Mouse (Mus musculus): ENCODE measurements around the gene Gnai2. TPM values are rescaled to one million over a fixed set of nuclear protein-coding genes. Genes with fewer than 3 reads are reported as not detected.

The Gnai2 gene
- polyA plus RNA-seq, 1 experiment from 2014 or later: 210 TPM

DNA sequence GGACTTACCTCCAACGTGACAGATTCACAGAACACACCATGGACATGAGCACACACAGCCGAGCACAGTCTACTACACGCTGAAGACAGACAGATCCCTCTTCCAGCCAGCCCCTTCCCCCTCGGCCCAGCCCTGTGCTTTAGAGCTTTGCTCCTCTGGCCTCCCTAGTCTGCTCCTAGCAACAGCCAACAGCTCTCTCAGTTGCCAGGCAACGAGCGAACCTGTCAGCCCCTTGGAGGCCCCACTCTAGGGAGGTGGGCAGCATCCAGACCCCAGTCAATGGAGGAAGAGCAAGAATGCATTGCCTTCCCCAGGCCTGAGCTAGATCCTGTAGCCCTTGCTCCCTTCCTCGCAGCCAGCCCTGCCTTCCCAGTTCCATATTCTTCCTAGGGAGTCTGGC, 1.9 kb upstream of the Gnai2 start:
- Histone ChIP-seq H3K27ac (no peak overlapping the region), H3K9ac (no peak overlapping the region), H3K4me1 (peaks cover 59% of the 10 kb centered on the region), H3K9me3 (replicated peaks) (no peaks in the 10 kb centered on the region), H3K36me3 (0 out of 2 replicates have a peak, but pooled peaks cover 1% of the 10 kb centered on the region), H3K4me2 (no peak overlapping the region), H3K4me3 (no peak overlapping the region), H3K27me3 (replicated peaks) (no peaks in the 10 kb centered on the region)
- ATAC-seq: no peak
- 61% methylated on average over 7 of the region's 7 CpGs for WGBS (ENCODE audit: insufficient replicate concordance)

DNA sequence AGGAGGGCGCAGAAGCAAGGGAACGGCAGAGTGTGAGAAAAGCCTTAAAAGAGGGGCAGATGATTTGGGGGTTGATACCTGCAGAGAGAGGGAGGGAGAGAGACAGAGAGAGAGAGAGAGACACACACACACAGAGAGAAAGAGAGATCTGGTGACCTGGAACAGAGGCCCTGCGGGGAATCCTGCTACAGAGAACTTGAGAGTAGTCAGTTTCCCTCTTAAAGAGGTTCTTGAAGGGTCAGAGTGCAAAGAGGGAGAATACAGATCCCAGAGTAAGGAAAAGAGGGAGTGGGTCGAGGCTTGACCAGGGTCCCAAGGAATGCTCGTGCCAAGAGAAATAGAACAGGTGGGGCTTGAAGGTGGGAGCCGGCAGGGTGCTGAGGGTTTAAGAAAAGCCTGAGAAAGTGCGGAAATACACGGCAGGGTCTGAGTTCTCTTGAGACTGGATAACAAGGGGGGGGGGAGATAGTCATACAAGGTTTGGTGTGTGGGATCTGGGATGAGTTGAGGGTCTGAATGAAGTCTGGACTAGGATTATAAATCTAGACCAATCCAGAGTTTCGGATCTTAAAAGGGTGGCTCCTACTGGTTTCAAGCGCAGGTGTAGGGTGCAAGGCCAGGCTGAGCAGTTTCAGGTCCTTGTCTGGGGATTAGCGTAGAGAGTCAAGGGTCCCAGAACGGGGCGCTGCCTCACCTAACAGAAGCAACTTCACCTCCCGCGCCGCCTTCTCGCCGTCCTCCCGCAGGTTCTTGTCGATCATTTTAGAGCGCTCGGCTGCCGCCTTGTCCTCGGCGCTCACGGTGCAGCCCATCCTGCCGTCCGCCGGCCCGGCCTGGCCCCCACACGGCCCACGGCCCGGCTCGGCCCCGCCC, 525 bp downstream of the Gnai2 start:
- Histone ChIP-seq H3K4me1 (peaks cover 71% of the 10 kb centered on the region), H3K9ac (peak overlapping the region; percentile 93)

DNA sequence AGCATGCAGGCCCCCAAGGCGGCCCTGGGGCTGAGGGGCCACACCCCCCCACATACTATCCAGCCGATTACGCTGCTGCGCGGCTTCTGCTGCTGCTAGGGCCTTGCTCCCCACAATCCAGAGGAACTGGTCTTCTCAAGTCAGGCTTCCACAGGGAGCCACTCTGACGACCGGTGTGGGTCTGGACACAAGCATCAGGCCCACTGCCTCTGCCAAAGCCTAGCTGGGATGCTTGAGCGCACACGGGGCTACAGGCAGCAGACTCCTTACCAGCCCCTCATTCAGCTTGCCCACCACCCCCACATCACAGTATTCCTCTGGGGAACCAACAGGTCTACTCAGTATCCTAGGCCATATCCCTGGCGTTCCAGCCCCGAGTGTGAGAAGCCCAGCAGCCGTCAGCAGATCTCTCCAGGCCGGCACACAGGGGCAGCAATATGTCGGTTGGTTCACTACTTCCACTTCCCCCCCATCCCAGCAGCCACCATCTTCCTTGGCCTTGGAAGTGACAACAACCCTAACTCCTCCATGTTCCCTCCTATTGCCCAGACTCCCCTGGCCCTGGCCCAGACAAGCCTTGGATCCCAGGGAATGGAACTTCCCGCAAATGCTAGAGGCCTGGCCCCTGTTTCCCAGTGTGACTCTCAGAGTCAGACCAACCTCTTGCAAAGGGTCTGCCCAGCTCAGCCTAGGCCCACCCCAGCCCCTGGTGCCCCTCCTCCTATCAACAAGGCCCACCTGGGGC, 1.3 kb downstream of the Gnai2 start:
- Histone ChIP-seq H3K4me2 (peak overlapping the region; percentile 97), H3K9me3 (replicated peaks) (no peaks in the 10 kb centered on the region), H3K27ac (peak overlapping the region; percentile 91), H3K4me1 (peaks cover 79% of the 10 kb centered on the region), H3K4me3 (peak overlapping the region; percentile 85), H3K27me3 (replicated peaks) (no peaks in the 10 kb centered on the region), H3K36me3 (peaks cover 21% of the 10 kb centered on the region), H3K9ac (peak overlapping the region; percentile 93)
- ATAC-seq: peak; percentile 22; the same call in 1 of the 2 replicates
- WGBS (ENCODE audit: insufficient replicate concordance): under 1% methylated on average over 15 of the region's 15 CpGs

More for the DNA sequence above, 525 bp downstream of the Gnai2 start:
- Histone ChIP-seq H3K27me3 (replicated peaks) (no peaks in the 10 kb centered on the region), H3K4me3 (peak overlapping the region; percentile 85), H3K36me3 (peaks cover 18% of the 10 kb centered on the region), H3K9me3 (replicated peaks) (no peaks in the 10 kb centered on the region), H3K27ac (peak overlapping the region; percentile 91), H3K4me2 (peak overlapping the region; percentile 97)
- WGBS (ENCODE audit: insufficient replicate concordance): under 1% methylated on average over 35 of the region's 35 CpGs
- ATAC-seq: peak; percentile 4; the same call in 1 of the 2 replicates

DNA sequence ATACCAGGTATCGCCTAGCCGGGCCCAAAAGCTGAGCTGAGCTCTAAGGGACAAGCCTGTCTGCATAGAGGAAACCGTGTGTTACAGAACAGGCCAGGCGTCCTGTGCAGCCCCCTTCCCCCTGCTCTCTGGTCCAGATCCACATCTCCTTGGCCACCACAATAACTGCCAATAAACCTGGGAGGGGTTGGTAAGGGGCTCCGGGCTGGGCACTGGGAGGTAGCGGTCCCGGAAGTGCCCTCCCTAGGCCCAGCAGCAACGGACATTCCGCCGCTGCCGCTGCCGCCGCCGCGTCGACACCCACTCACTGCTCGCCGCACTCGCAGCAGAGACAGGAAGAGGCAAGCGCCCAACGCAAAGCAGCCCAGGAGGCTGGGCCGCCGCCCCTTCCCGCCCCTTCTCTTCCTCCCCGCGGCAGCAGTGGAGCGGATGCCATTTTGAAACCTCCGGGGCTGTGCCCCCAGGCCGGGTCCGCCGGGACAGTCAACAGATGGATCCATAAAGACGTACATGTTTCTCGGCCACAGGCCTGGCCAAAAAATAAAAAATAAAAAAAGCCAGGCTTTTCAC, 2.0 kb downstream of the Gnai2 start:
- peak; percentile 40 for ATAC-seq
- no peaks in the 10 kb centered on the region for H3K27me3 ChIP-seq (replicated peaks)
- H3K9me3 ChIP-seq (replicated peaks): no peaks in the 10 kb centered on the region
- peak overlapping the region; percentile 93 for H3K9ac ChIP-seq
- peak overlapping the region; percentile 97 for H3K4me2 ChIP-seq
- peak overlapping the region; percentile 85 for H3K4me3 ChIP-seq
- WGBS (ENCODE audit: insufficient replicate concordance): 1% methylated on average over 22 of the region's 33 CpGs
- H3K36me3 ChIP-seq: peaks cover 28% of the 10 kb centered on the region
- peaks cover 86% of the 10 kb centered on the region for H3K4me1 ChIP-seq
- H3K27ac ChIP-seq: peak overlapping the region; percentile 91

DNA sequence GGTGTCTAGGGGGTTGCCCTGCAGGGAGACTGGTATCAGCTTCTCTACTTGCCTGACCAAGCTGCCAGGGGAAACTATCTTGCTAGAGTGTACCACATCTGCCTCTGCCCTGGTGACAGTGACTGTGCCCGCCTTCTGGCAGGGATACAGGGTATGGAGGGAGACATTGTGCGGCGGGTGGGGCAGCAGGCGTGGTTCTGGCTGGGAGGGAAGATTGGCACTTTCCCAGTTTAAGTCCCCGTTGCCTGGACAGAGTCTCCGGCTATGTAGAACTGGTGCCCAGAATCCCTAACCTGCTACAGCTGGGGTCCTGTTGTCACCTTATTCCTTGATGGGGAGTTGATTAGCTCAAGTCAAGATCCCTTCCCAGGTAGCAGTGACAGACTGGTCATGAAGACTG, 2.7 kb downstream of the Gnai2 start:
- Histone ChIP-seq H3K4me3 (peak overlapping the region; percentile 85), H3K9ac (peak overlapping the region; percentile 93), H3K27me3 (replicated peaks) (no peaks in the 10 kb centered on the region), H3K27ac (peak overlapping the region; percentile 91), H3K4me1 (peaks cover 92% of the 10 kb centered on the region), H3K4me2 (peak overlapping the region; percentile 97), H3K9me3 (replicated peaks) (no peaks in the 10 kb centered on the region), H3K36me3 (peaks cover 35% of the 10 kb centered on the region)
- ATAC-seq: no peak
- WGBS (ENCODE audit: insufficient replicate concordance): 52% methylated on average over 6 of the region's 6 CpGs

DNA sequence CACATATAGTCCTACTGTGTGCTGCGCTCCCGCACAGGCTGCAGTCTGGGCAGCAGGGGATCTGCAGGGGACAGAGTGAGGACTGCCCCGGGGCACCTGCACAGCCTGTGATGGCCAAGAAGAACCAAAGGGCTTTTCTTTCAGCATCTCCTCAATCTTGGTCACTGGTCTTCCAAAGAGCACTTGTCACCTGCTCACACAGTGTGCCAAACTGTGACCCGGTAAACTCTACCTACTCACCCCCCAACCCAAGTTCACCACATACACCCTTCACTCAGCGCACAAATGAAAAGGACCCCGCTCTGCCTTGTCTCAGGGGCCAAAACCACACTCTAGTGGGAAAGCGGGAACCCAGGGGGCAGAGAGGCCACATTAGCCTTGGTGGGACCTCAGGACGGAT, 3.3 kb downstream of the Gnai2 start:
- no peaks in the 10 kb centered on the region for H3K27me3 ChIP-seq (replicated peaks)
- H3K36me3 ChIP-seq: peaks cover 36% of the 10 kb centered on the region
- peak overlapping the region; percentile 97 for H3K4me2 ChIP-seq
- no peak for ATAC-seq
- peaks cover 92% of the 10 kb centered on the region for H3K4me1 ChIP-seq
- no peaks in the 10 kb centered on the region for H3K9me3 ChIP-seq (replicated peaks)
- no peak overlapping the region for H3K9ac ChIP-seq
- H3K4me3 ChIP-seq: no peak overlapping the region
- peak overlapping the region; percentile 91 for H3K27ac ChIP-seq
- 92% methylated on average over 8 of the region's 8 CpGs for WGBS (ENCODE audit: insufficient replicate concordance)

DNA sequence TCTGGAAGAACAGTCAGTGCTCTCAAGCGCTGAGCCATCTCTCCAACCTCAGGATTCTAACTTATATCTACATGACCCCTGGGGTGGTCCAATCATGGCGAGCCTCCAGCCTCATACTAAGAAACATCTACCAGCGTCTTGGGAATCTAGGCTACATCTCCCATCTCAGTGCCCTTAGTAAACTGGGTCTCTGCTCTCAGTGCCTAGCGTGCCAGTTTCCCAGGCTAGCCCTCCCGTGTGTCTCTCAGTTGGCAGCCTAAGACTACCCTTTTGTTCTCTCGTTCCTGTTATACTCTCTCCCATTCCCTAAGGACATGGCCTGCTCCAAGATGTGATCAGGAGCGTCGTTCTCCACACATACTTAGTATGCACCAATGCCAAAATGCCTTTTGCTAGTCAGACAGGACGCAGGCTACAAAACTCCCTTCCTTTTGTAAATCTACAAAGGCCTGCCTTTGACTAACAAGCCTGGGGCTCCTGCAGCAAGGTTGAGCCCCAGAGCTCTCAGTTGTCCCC, 3.8 kb downstream of the Gnai2 start:
- Histone ChIP-seq H3K9me3 (replicated peaks) (no peaks in the 10 kb centered on the region), H3K4me2 (peak overlapping the region; percentile 97), H3K4me1 (peaks cover 93% of the 10 kb centered on the region), H3K27me3 (replicated peaks) (no peaks in the 10 kb centered on the region), H3K36me3 (peaks cover 39% of the 10 kb centered on the region), H3K27ac (peak overlapping the region; percentile 91), H3K9ac (no peak overlapping the region), H3K4me3 (no peak overlapping the region)
- ATAC-seq: no peak
- 83% methylated on average over 9 of the region's 9 CpGs for WGBS (ENCODE audit: insufficient replicate concordance)

DNA sequence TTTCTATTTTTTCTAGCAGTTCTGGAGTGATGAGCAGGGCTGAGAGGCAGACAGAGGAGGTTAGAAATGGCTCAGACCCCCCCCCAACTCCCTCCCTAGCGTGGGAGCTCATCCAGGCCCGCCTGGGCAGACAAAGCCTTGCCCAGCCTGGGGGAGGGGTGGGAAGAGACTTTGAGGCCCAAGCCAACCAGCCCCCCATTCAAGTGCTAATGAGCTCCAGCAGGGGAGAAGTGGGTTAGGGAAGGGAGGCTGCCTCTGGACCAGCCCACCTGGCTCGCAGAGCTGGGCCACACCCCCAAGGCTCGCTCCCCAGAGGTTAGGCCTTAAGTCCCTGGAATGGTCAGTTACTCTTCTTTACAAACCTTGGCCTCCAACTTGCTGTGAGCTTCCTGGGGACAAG, 4.6 kb downstream of the Gnai2 start:
- Histone ChIP-seq H3K4me2 (peak overlapping the region; percentile 47), H3K27me3 (replicated peaks) (no peaks in the 10 kb centered on the region), H3K36me3 (peaks cover 46% of the 10 kb centered on the region), H3K9ac (peak overlapping the region; percentile 36; the same call in 1 of the 2 replicates), H3K9me3 (replicated peaks) (no peaks in the 10 kb centered on the region), H3K27ac (peak overlapping the region; percentile 91), H3K4me1 (peaks cover 93% of the 10 kb centered on the region), H3K4me3 (no peak overlapping the region)
- 64% methylated on average over 4 of the region's 4 CpGs for WGBS (ENCODE audit: insufficient replicate concordance)
- no peak for ATAC-seq

DNA sequence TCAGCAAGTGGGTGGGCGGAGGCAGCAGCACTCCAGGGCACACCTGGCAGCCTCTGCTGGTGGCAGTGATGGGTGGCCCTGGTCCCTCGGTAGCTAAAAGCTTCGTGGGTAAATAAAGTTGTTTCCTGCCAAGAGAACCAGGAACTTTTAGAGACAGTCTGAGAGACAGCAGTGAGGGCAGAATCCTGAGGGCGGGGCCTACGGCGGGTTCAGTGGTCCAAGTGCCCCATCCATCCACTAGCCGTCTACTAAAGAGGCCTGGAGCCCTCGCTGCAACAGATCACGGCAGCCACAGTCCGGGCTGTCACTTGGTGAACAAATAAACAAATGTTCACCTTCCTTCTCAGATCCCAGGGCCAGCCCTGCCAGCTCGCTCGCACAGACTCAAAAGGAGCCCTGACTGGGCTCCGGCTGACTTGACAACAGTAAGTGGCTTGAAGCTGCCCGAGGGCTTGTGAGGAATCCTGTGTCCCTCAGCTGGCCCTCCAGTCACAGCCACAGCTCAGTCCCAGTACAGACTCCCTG, 5.2 kb downstream of the Gnai2 start:
- H3K4me3 ChIP-seq: no peak overlapping the region
- 43% methylated on average over 14 of the region's 14 CpGs for WGBS (ENCODE audit: insufficient replicate concordance)
- H3K4me2 ChIP-seq: peak overlapping the region; percentile 47
- no peak for ATAC-seq
- H3K27me3 ChIP-seq (replicated peaks): no peaks in the 10 kb centered on the region
- peaks cover 53% of the 10 kb centered on the region for H3K36me3 ChIP-seq
- peak overlapping the region; percentile 91 for H3K27ac ChIP-seq
- no peaks in the 10 kb centered on the region for H3K9me3 ChIP-seq (replicated peaks)
- peak overlapping the region; percentile 36 for H3K9ac ChIP-seq
- peaks cover 98% of the 10 kb centered on the region for H3K4me1 ChIP-seq

DNA sequence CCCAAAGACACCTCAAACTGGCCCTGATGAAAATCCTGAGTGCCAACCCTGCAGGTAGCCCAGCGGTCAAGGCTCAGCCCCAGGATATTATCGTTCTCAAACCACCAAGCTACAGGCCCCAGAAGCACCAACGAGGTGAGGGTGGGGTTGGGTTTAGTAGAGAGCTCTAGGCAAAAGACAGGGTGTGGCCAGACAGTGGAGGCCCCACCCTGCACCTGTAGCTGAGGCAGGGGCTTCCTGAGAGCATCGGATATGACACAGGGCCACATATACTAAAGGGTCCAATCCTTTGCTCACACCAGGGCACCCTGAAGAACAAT, 5.8 kb downstream of the Gnai2 start:
- Histone ChIP-seq H3K36me3 (peaks cover 58% of the 10 kb centered on the region), H3K4me3 (peak overlapping the region; percentile 8; the same call in 1 of the 2 replicates), H3K27ac (peak overlapping the region; percentile 91), H3K9ac (peak overlapping the region; percentile 18; the same call in 1 of the 2 replicates), H3K27me3 (replicated peaks) (no peaks in the 10 kb centered on the region), H3K4me1 (peaks cover 100% of the 10 kb centered on the region), H3K9me3 (replicated peaks) (no peaks in the 10 kb centered on the region), H3K4me2 (peak overlapping the region; percentile 47)
- peak; percentile 23; the same call in 1 of the 2 replicates for ATAC-seq
- WGBS (ENCODE audit: insufficient replicate concordance): 12% methylated on average over 4 of the region's 4 CpGs

DNA sequence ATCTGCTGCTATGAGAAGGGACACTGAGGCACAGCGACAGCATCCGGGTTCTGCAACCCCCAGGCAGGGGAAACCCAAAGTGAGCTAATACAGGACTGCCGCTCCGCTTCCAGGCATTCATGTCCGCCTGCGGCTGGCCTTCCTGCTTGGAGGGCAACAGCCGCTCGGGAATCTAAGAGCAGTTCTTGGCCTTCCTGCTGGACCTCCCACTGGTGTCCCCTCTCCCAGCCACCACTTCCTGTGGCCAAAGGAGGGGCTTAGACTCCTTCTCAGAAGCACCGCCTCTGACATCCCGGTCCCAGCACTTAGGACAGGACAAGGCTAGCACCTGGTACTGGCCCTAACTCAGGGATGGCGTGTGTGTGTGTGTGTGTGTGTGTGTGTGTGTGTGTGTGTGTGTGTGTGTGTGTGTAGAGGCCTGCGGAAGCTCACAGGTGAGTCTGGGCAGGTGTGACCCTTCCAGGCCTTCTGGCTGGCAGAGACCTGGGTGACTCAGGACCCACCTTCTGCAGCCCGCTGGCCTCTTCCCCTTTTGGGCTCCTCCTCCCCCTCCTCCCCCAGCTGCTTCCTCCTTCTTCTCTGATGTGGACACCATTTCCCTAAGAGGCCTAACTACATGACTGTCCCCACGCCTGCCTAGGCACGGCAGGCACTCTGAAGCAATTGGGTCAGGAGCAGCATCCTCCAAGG, 6.3 kb downstream of the Gnai2 start:
- Histone ChIP-seq H3K4me3 (peak overlapping the region; percentile 8; the same call in 1 of the 2 replicates), H3K27me3 (replicated peaks) (no peaks in the 10 kb centered on the region), H3K27ac (peak overlapping the region; percentile 91), H3K36me3 (peaks cover 62% of the 10 kb centered on the region), H3K9ac (peak overlapping the region; percentile 18), H3K9me3 (replicated peaks) (no peaks in the 10 kb centered on the region), H3K4me1 (peaks cover 99% of the 10 kb centered on the region), H3K4me2 (peak overlapping the region; percentile 47)
- 49% methylated on average over 15 of the region's 15 CpGs for WGBS (ENCODE audit: insufficient replicate concordance)
- no peak for ATAC-seq
